Mouse (Mus musculus): ENCODE results near the gene Rgs7.

Gene Rgs7

DNA sequence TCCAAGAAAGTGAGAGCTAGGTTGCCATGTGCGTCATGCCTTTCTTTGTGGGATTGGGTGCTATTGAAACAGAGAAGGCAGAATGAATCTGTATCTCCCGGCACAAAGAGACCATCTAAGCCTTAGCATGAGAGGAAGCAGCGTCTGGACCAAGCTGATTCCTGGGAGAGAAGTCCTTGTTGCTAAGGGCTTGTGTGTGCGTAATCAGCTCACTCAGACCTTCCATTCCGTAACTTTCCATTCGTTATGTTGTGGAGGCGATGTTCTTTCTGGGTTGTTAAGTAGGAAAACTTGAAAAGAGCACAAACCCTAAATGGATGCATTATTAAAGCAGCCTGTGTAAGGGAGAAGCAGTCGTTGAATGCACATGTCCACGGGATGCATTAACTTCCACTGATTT lies 173.1 kb downstream of the Rgs7 start:
- in situ Hi-C loops (cut with MboI; ENCODE audit: low sequenced_read_pairs): no loop called here

DNA sequence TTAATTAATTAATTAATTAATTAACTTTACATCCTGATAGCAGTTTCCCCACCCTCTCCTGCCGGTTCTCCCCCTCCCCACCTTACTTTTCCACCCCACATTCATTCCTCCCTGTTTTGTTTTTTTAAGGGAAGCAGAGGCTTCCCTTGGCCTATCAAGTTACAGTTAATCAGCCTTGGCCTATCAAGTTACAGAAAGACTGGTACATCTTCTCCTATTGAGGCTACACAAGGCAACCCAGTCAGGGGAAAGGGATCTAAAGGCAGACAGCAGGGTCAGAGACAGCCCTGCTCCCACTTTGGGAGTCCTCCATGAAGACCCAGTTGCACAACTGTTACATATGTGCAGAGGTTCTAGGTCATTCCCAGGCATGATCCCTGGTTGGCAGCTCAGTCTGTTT lies 175.0 kb downstream of the Rgs7 start:
- in situ Hi-C loops (cut with MboI; ENCODE audit: low sequenced_read_pairs): no loop called here

GRCm38 (mm10) chr1:175307604-175308003 lies 184.7 kb downstream of the Rgs7 start:
- in situ Hi-C loops (cut with MboI; ENCODE audit: low sequenced_read_pairs): no loop called here

DNA sequence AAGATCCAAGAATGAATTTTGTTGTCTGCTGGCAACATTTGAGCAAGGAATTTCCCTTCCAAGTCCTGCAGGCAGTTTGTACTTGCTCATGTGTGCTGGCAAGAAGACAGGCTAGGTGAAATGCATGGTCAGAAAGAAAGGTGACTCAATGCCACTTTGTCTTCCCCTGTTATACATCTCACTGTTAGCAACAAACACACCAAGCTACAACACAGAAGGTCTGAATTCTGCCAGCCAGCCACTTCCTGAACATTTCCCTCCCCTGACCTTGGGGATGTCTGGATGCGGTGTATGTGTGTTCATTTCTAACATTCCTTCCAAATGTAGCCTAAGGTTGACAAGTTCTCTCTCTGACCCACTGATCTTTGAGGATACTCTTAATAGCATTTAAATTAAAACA lies 191.4 kb downstream of the Rgs7 start:
- in situ Hi-C loops (cut with MboI; ENCODE audit: low sequenced_read_pairs): no loop called here

DNA sequence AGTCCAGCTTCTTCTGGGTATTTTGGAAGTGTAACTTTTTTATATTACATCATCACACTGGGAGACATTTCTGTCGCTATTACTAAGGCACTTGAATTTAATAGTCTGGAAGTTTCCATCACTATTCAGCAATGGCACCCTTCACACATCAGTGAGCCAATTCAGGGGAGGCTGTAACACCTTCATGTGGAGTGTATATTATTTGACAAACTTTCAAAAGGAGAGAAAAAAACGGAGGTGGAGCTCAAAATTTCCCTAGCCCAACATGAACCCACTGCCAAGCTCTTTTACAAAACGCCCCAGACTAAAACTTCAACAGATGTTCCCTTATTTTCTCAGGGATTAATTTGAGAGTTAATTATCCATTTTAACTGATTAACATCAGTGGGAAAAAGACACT lies 191.9 kb downstream of the Rgs7 start:
- in situ Hi-C loops (cut with MboI; ENCODE audit: low sequenced_read_pairs): no loop called here

DNA sequence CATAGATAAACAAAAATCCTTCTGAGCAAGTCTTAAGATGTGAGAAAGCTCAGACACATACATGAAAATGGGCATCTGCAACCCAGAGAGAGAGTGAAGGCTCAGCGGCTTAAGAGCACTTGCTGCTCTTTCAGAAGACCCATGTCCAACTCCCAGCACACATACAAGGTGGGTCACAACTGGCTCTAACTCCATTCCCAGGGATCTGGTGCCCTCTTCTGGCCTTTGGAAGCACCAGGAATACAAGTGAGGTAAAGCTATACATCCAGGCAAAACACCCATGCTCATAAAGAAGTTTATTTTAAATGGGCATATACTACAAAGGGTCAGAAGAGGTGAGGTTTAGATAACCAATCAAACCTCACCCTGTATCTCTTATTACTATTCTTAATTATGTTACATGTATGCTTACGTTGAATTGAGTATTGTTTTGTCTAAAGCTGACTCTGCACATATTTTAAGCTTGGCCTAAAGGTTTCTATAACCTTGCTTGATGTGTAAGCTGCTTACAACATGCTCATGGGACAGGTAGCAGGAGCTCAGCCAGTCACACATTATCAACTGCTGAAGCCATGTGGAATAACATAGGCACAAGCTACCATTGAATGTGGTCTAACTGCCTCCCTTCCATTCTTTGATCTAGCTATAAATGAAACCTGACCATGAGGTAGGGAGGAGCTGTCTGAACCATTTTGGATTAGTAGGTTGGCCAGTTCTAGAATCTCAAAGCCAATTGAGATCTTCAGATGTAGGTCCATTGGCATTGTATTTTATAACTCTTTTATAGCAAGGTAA lies 192.5 kb downstream of the Rgs7 start:
- in situ Hi-C loops (cut with MboI; ENCODE audit: low sequenced_read_pairs): no loop called here

DNA sequence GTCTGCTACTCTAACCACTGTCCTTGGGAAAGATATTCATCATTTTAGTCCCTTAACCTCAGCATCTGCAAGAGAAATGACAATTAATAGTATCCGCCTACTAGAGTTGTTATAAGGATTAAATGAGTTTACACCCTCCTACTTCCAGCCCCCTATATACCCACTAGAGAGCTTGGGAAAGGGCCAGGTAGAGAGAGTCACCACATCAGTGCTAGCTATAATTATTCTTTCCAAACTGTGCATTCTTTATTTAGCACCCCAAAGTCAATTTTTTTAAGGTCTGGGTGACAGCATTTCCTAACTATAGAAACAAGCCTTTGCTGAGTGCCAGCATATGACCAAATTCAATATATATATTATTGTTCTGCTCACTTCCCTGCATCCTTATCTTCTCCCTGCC lies 195.4 kb downstream of the Rgs7 start:
- in situ Hi-C loops (cut with MboI; ENCODE audit: low sequenced_read_pairs): no loop called here

DNA sequence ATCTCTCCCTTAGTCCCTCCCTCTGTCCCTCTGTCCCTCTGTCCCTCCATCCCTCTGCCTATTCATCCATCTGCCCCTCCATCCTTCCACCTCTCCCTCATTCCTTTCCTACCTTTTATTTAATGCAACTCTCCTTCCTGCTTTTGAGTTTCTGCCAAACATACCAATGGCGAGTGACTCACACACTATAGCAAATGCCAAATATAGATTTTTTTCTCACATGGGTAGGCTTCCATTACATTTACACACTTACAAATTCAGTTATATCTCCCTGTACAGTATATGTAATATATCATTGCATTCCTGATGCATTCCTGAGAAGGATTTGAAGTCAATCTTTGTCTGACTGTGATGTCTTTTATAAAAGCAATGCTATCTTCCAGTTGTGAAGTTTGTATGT lies 202.2 kb downstream of the Rgs7 start:
- in situ Hi-C loops (cut with MboI; ENCODE audit: low sequenced_read_pairs): no loop called here

- in situ Hi-C loops (cut with MboI; ENCODE audit: low sequenced_read_pairs): no loop called here
Measured at GRCm38 (mm10) chr1:175262341-175262740, 230.0 kb downstream of the Rgs7 start.

DNA sequence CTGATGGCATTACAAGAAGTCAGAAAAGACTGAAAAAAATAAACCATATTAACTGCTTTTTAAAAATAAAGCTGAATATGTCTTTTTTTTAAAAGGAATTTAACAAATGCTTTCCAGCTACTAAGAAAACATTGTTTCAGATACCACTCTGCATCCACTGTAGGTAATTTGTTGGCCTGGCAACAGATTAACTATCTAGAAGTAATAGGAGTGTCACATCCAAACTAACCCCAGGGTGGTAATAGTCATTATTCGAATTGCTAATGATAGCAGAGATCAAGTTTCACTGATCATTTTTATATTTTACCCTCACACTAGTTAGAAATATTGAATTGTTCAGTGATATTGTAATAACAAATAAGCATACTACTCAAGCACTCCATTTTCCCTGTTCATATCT lies 232.9 kb downstream of the Rgs7 start:
- in situ Hi-C loops (cut with MboI; ENCODE audit: low sequenced_read_pairs): no loop called here

DNA sequence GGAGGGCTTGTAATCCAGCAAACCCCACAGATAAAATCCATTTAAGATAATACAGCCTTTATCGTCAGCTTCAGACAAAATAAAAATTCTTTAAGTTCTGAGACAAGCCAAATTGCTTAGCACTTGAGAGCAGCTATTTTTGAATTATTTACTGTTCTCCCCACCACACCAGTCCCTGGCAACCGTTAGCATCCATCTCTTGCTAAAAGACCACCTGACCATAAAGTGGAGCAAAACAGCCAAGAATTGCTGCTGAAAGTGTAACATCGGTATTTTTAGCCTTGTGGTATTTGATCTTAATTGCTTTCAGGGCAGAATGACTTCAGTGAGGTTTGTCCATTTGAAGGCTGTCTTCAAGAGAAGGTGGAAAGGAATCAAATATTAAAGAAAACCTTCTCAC lies 237.1 kb downstream of the Rgs7 start:
- in situ Hi-C loops (cut with MboI; ENCODE audit: low sequenced_read_pairs): no loop called here

DNA sequence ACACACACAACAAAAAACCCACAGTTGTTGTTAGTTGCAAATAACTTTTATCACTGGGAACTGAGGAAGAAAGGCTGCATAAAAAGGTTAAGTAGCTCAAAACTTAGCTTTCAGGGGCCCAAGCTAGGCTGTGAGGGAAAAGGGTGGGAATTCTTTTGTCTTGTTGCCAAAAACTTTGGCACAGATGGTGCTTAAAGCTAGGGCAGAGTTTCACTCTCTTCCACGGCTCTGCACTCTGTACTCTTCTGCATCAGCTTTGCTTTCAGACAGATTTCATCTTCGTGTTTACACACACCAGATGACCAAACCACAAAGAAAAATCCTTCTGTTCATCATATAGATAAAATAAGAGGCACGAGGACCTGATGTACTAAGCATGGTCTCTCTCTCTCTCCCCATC lies 237.6 kb downstream of the Rgs7 start:
- in situ Hi-C loops (cut with MboI; ENCODE audit: low sequenced_read_pairs): no loop called here

GRCm38 (mm10) chr1:175242135-175242534 lies 250.2 kb downstream of the Rgs7 start:
- in situ Hi-C loops (cut with MboI; ENCODE audit: low sequenced_read_pairs): no loop called here

DNA sequence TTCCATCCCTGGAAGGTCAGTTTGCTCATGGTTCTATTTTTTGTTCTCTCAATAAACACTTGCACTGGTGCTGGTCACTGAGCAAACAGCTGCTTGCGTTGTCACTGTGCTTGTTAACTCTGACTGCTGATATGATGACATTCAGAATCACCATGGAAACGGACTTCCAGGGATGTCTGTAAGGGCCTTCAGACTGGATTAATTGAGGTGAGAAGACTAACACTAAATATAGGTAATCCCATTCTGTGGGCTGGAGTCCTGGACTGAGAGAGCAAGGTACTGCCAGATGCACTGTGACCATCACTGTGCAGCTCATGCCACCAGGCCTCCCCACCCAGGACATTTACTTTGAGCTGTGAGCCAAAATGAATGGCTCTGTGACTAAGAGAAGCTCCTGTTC lies 252.2 kb downstream of the Rgs7 start:
- in situ Hi-C loops (cut with MboI; ENCODE audit: low sequenced_read_pairs): no loop called here

DNA sequence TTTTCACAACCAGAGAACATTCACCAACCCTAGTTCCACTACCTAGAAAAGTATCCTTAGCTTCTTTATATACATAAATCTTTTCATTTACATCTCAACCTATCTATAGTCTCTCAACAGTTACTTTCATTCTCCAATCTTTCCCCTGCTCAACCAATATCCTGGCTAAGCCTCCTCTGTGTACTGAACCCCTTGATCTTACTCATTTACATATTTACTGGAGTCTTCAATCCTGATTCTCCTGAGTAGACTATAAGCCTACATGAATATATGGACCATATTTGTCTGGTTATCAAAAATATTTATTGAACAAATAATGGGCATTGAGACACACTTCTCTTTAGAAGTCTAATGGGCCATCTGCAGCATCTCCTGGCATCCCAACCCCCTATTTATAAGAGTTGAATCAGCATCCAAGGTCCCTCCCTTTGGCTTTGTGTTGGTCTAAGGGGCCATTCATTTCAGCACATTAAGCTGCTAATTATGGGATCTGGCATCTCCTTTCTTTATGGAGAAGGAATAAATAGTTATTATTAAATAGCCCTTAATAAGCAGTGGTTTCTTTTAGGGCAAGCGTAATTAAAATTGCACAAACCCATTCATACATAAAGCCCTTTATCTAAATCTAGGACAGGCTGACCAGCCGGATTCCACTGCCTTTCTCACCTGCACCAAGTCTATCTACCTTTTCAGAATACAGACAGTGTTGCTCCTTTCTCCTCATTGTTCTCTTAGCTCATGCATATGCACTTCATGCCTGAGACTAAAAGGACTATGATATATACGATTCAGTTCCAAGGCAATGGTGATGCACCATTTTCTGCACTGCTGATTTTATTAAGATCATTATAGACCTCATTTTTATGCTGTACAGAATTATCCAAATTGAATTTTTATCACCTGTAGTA lies 270.5 kb downstream of the Rgs7 start:
- in situ Hi-C loops (cut with MboI; ENCODE audit: low sequenced_read_pairs): no loop called here

- in situ Hi-C loops (cut with MboI; ENCODE audit: low sequenced_read_pairs): no loop called here
Measured at GRCm38 (mm10) chr1:175219563-175219962, 272.7 kb downstream of the Rgs7 start.

DNA sequence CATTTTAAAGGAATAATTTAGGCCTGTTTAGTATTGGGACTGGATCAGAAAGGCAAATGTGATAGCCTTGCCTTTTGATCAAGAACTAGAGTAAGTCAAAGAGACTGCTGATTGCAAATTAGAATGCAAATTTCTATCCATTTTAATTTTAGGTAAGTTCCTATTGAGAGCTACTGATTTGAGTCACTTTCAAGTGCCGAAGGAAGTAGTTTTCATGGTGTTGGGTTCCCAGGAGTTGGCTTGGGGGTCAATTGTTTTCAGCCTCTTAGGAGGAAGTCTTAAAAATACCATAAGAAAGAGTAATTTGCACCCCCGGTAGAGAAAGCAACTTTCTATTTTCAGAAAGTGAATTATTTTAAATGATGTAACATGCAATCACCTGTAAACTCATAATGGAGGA lies 285.3 kb downstream of the Rgs7 start:
- in situ Hi-C loops (cut with MboI; ENCODE audit: low sequenced_read_pairs): no loop called here

DNA sequence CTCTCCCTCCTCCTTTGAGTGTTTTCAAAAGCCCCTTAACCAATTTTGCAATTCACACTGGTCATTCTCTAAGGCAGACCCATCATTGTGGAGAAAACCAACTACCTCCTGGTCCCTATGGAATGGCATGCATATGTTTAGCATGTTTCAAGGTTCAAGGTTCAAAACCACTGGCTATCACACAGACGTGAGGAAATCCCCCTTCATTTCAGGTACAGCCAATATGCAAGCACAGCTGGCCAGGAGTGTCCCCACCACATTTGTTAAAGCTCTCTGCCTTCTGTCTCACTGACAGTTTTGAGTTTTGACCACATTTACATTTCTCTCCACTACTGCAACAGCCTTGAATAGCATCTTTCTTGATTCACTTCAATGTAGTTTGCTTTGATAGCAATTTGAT lies 286.7 kb downstream of the Rgs7 start:
- in situ Hi-C loops (cut with MboI; ENCODE audit: low sequenced_read_pairs): no loop called here

DNA sequence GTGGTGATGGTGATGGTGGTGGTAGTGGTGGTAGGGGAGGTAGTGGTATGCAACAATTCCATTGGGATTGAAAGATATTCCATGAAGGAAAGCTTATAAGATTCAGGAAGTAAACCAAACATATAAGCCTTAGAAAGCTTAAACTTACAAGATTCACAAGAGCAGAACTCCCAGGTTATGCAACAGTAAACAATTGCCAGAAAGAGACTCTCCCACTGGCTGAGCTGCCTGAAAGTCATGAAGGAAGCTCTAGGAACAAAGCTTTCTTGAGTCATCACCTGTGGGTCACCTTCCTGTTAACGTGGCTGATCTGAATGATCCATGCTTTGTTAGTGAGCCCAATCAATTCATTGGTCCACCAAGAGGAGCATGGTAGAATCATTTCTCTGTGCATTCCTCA lies 288.8 kb downstream of the Rgs7 start:
- in situ Hi-C loops (cut with MboI; ENCODE audit: low sequenced_read_pairs): no loop called here

GRCm38 (mm10) chr1:175202902-175203301 lies 289.4 kb downstream of the Rgs7 start:
- in situ Hi-C loops (cut with MboI; ENCODE audit: low sequenced_read_pairs): no loop called here

DNA sequence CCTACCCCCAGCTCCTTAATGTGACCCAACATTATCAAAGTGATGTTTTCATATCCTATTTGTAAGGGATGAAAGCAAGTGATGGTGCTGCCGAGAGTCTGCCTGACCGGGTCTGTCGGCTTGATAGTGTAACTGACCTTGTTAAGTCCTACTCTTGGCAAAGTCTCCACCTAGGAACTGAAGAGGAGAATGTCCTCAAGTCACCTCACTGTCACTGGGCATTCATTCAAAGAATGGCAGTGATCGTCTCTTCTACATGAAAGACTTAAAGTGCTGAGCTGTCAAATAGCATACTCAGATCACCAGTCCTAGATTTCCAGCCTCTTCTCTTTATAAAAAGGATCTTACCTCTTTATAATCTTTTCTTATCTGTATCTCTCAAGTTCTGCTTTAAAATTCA lies 293.4 kb downstream of the Rgs7 start:
- in situ Hi-C loops (cut with MboI; ENCODE audit: low sequenced_read_pairs): no loop called here

DNA sequence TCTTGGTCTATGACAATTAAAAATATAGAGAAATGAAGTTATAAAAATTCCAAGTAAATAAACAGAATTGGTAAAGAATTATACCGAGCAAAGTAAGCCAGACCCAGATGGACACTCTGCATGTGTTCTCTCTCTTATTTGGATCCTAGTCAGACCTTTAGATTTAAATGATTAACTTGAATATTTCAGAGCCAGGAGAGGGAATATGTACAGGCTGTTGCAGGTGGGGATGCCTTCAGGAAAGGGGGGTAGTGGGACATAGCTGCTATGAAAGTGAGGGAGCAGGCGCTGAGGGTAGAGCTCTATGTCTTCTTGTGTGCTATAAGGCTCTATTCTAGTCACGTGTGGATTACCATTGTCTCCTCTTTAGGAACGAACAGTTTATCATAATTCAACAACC lies 296.5 kb downstream of the Rgs7 start:
- in situ Hi-C loops (cut with MboI; ENCODE audit: low sequenced_read_pairs): no loop called here
